Mouse (Mus musculus): ENCODE data around the gene Tmem267. TPM values are rescaled to one million over a fixed set of nuclear protein-coding genes. Genes with fewer than 3 reads are reported as not detected.

The Tmem267 gene
- total RNA-seq, 2 experiments from 2014 or later = 21.0 to 24.1 TPM

- no peak for DNase-seq (ENCODE audit: low spot score in 2 of 2)
These were observed 169.1 kb downstream of the Tmem267 start for GRCm38 (mm10) chr13:119656846-119657416.

More at GRCm38 (mm10) chr13:119656846-119657416, 169.1 kb downstream of the Tmem267 start:
- intact Hi-C loops (cut with DNase I) = no loop called here

Other genes starting within 250 kb of the Tmem267 start
- gene Paip1, start 59.4 kb upstream of the Tmem267 start, total RNA-seq (2021) = 100 to 1,000 TPM; 100 to 106 TPM
- 10 to 100 TPM; 22.7 to 28.8 TPM for gene 4833420G17Rik, start 25.3 kb upstream of the Tmem267 start, total RNA-seq (2021)
- gene 3110070M22Rik, start 344 bp downstream of the Tmem267 start, total RNA-seq (2021) = 1 to 10 TPM; 1.7 to 3.5 TPM
- under 1 TPM; 0.75 to 0.86 TPM for gene Ccl28, start 135.8 kb downstream of the Tmem267 start, total RNA-seq (2021)
- gene Hmgcs1, start 202.3 kb downstream of the Tmem267 start, total RNA-seq (2021) = 100 to 1,000 TPM; 247 to 296 TPM

Data from left cerebral cortex, postnatal 36 days (tissue).